Mouse (Mus musculus): ENCODE results near the gene Rasgef1c.

The Rasgef1c gene

DNA sequence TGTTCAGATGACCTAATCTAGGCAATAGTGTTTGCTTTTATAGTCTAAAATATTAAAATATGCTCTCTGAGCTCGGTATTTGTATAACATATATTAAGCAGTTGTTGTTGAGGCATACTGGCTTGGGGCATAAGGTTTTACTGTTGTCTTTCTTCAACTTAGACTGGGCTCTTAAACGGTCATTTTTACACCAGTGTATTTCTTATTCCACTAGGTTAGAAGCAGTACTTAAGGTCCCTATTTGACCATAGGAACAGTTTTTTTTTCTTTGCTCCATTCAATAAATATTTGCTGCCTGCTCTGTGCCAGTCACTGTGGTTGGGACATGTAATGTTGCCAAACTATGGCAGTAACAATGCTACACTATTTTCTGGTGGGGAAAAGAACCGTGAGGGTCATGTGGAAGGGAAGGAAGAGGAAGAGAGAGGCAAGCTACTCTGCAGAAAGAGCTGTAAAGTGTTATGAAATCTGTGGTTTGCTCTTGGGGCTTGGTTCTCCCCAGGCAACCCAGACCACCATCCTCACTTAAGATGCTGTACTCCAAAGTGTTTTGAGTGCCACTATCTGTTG lies 125.0 kb downstream of the Rasgef1c start:
- WGBS = 12% methylated on average over 3 of the region's 3 CpGs

Data from cerebral cortex, adult 2 months (tissue).